Mouse (Mus musculus): ENCODE data around the gene Npat. TPM values are rescaled to one million over a fixed set of nuclear protein-coding genes. Genes with fewer than 3 reads are reported as not detected.
A peak's percentile ranks its signal among the peaks of the same experiment; 100 is the strongest.

Gene Npat
- total RNA-seq (2014; rRNA removed): 10.7 and 24.1 TPM in 2 replicates
- polyA plus RNA-seq (2015; fragmentation: Nextera tagmentation; extraction: Ambion mirVana): 8.1 and 8.9 TPM in 2 replicates

- Histone ChIP-seq H3K9ac (replicated peaks; ENCODE audit: low read length) (peak within 1 kb of the TSS; percentile 82), H3K36me3 (ENCODE audit: insufficient read depth, low read length) (no peaks in the 10 kb centered on the region; the same call in 1 of the 2 replicates), H3K27me3 (ENCODE audit: insufficient read depth, low read length) (no peaks in the 10 kb centered on the region), H3K4me1 (ENCODE audit: insufficient read depth, low read length) (no peaks in the 10 kb centered on the region; the same call in 1 of the 2 replicates), H3K9me3 (ENCODE audit: low read length) (no peaks in the 10 kb centered on the region), H3K4me3 (ENCODE audit: low read length) (peak within 1 kb of the TSS; percentile 89), H3K4me2 (ENCODE audit: low read depth, low read length) (peak within 1 kb of the TSS; percentile 94), H3K27ac (peak within 1 kb of the TSS; percentile 85)
- under 1% methylated on average over 69 of the region's 69 CpGs for WGBS
- DNase-seq (ENCODE audit: low spot score): peak; percentile 100
- peak; percentile 63 for TF ChIP-seq CTCF (IDR thresholded peaks at IDR 0.05; ENCODE audit: low read depth)
- ATAC-seq: peak; percentile 100
Observed at GRCm38 (mm10) chr9:53536558-53537320, at the start of gene Npat, which contains the start of gene Atm. Gene Npat, plus strand, starts transcription at chr9:53537047. Gene Atm, minus strand, starts transcription at chr9:53536740.

- no peak overlapping the region for H3K4me2 ChIP-seq (ENCODE audit: low read depth, low read length)
- H3K27me3 ChIP-seq (ENCODE audit: insufficient read depth, low read length): no peaks in the 10 kb centered on the region
- TF ChIP-seq CTCF (IDR thresholded peaks at IDR 0.05; ENCODE audit: low read depth): no peak
- no peak for ATAC-seq
- DNase-seq (ENCODE audit: low spot score): no peak
- 95% methylated on average over 7 of the region's 7 CpGs for WGBS
- no peaks in the 10 kb centered on the region for H3K4me1 ChIP-seq (ENCODE audit: insufficient read depth, low read length)
- no peaks in the 10 kb centered on the region for H3K9me3 ChIP-seq (ENCODE audit: low read length)
- no peak overlapping the region for H3K4me3 ChIP-seq (ENCODE audit: low read length)
- H3K27ac ChIP-seq: no peak overlapping the region
- peaks cover 4% of the 10 kb centered on the region; the same call in 1 of the 2 replicates for H3K36me3 ChIP-seq (ENCODE audit: insufficient read depth, low read length)
- H3K9ac ChIP-seq (replicated peaks; ENCODE audit: low read length): no peak overlapping the region
Observed at GRCm38 (mm10) chr9:53508053-53508452, 28.8 kb upstream of the Npat start.

GRCm38 (mm10) chr9:53514091-53514490 is 22.8 kb upstream of the Npat start:
- Histone ChIP-seq H3K4me2 (ENCODE audit: low read depth, low read length) (no peak overlapping the region), H3K9me3 (ENCODE audit: low read length) (no peaks in the 10 kb centered on the region), H3K9ac (replicated peaks; ENCODE audit: low read length) (no peak overlapping the region), H3K27ac (no peak overlapping the region), H3K4me1 (ENCODE audit: insufficient read depth, low read length) (no peaks in the 10 kb centered on the region), H3K27me3 (ENCODE audit: insufficient read depth, low read length) (no peaks in the 10 kb centered on the region), H3K36me3 (ENCODE audit: insufficient read depth, low read length) (peaks cover 4% of the 10 kb centered on the region; the same call in 1 of the 2 replicates), H3K4me3 (ENCODE audit: low read length) (no peak overlapping the region)
- DNase-seq (ENCODE audit: low spot score) (no peak), ATAC-seq (no peak)
- no peak for TF ChIP-seq CTCF (IDR thresholded peaks at IDR 0.05; ENCODE audit: low read depth)

GRCm38 (mm10) chr9:53517373-53518009 is 19.4 kb upstream of the Npat start:
- 62% methylated on average over 9 of the region's 9 CpGs for WGBS
- no peak for TF ChIP-seq CTCF (IDR thresholded peaks at IDR 0.05; ENCODE audit: low read depth)
- DNase-seq (ENCODE audit: low spot score): peak; percentile 8

GRCm38 (mm10) chr9:53535416-53536320 is 1.2 kb upstream of the Npat start:
- 20% methylated on average over 17 of the region's 17 CpGs for WGBS
- ATAC-seq (no peak), DNase-seq (ENCODE audit: low spot score) (peak; percentile 6)
- Histone ChIP-seq H3K4me1 (ENCODE audit: insufficient read depth, low read length) (no peaks in the 10 kb centered on the region; the same call in 1 of the 2 replicates), H3K4me3 (ENCODE audit: low read length) (peak overlapping the region; percentile 89), H3K36me3 (ENCODE audit: insufficient read depth, low read length) (peaks cover 4% of the 10 kb centered on the region; the same call in 1 of the 2 replicates), H3K9me3 (ENCODE audit: low read length) (no peaks in the 10 kb centered on the region), H3K4me2 (ENCODE audit: low read depth, low read length) (peak overlapping the region; percentile 94), H3K9ac (replicated peaks; ENCODE audit: low read length) (peak overlapping the region; percentile 61), H3K27ac (peak overlapping the region; percentile 72), H3K27me3 (ENCODE audit: insufficient read depth, low read length) (no peaks in the 10 kb centered on the region)
- no peak for TF ChIP-seq CTCF (IDR thresholded peaks at IDR 0.05; ENCODE audit: low read depth)

More at GRCm38 (mm10) chr9:53517373-53518009, 19.4 kb upstream of the Npat start:
- 0 out of 2 replicates have a peak, but pooled peaks cover under 1% of the 10 kb centered on the region for H3K36me3 ChIP-seq (ENCODE audit: insufficient read depth, low read length)
- H3K4me2 ChIP-seq (ENCODE audit: low read depth, low read length): no peak overlapping the region
- H3K4me1 ChIP-seq (ENCODE audit: insufficient read depth, low read length): no peaks in the 10 kb centered on the region
- no peak overlapping the region for H3K27ac ChIP-seq
- no peak overlapping the region for H3K9ac ChIP-seq (replicated peaks; ENCODE audit: low read length)
- no peak overlapping the region for H3K4me3 ChIP-seq (ENCODE audit: low read length)
- ATAC-seq: no peak
- no peaks in the 10 kb centered on the region for H3K27me3 ChIP-seq (ENCODE audit: insufficient read depth, low read length)
- H3K9me3 ChIP-seq (ENCODE audit: low read length): no peaks in the 10 kb centered on the region

Data from hindbrain, postnatal 0 days (tissue).